Mouse (Mus musculus) cerebellum, adult 2 months (tissue): ENCODE results near the gene Dact1.

Experiments
- CTCF ChIP-seq: fragments of 200-500 bp; IDR thresholded peaks from 2 replicates; pipeline ENCODE4 v1.5.1; 2011; ENCODE audit warnings: low read depth, mild to moderate bottlenecking, control low read depth, low read length, moderate library complexity, borderline replicate concordance; ENCODE audit not compliant: insufficient read depth
- POLR2A ChIP-seq: fragments of 200-500 bp; IDR thresholded peaks from 2 replicates; pipeline ENCODE4 v1.6.1; 2011; ENCODE audit warnings: low read length, control low read depth, borderline replicate concordance; ENCODE audit not compliant: insufficient read depth

DNA sequence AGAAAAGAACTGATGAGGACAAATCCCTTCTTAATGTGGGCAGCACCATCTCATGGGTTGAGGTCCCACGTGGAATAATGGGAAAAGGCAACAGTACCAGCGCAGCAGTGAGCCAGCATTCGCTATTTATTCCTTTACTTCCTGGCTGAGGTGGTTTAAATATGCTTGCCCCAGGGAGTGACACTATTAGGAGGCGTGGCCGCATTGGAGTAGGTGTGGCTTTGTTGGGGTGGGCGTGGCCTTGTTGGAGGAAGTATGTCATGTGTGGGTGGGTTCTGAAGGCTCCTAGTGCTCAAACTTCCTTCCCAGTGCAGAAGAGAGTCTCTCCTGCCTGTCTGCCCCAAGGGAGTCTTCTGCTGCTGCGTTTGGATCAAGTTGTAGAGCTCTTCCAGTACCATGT is 51.9 kb downstream of the Dact1 start:
- TF ChIP-seq CTCF (no peak), POLR2A (no peak)
